Mouse (Mus musculus) intestine, embryonic 16.5 days (tissue): ENCODE data around the gene Map4k1. TPM values are rescaled to one million over a fixed set of nuclear protein-coding genes. Genes with fewer than 3 reads are reported as not detected.

Experiments used
- ATAC-seq: fragments of 200-750 bp; cut with Nextera tagmentation; 2 replicates; pipeline ENCODE4 v1.8.0; 2017; ENCODE audit warnings: moderate TSS enrichment, moderate library complexity
- H3K27ac ChIP-seq: fragments of 300-500 bp; sonication (generic); 2 replicates; pipeline ENCODE4 v1.5.1; 2014; ENCODE audit warnings: mild to moderate bottlenecking, low read length
- H3K27me3 ChIP-seq: fragments of 300-500 bp; sonication (generic); replicated peaks from 2 replicates; pipeline ENCODE4 v1.6.1; 2014; ENCODE audit warnings: low read length, control low read depth, mixed read lengths; ENCODE audit not compliant: control insufficient read depth, insufficient read depth
- H3K36me3 ChIP-seq: fragments of 300-500 bp; sonication (generic); 2 replicates; pipeline ENCODE4 v1.6.1; 2014; ENCODE audit warnings: low read length, control low read depth; ENCODE audit not compliant: control insufficient read depth, insufficient read depth
- H3K4me1 ChIP-seq: fragments of 300-500 bp; sonication (generic); 2 replicates; pipeline ENCODE4 v1.6.1; 2014; ENCODE audit warnings: low read length, control low read depth, mixed read lengths; ENCODE audit not compliant: control insufficient read depth, insufficient read depth
- H3K4me2 ChIP-seq: fragments of 300-500 bp; sonication (generic); 2 replicates; pipeline ENCODE4 v1.6.1; 2014; ENCODE audit warnings: low read depth, low read length, control low read depth
- H3K4me3 ChIP-seq: fragments of 300-500 bp; sonication (generic); 2 replicates; pipeline ENCODE4 v1.5.1; 2014; ENCODE audit warnings: mild to moderate bottlenecking, low read length
- H3K9ac ChIP-seq: fragments of 300-500 bp; sonication (generic); 2 replicates; pipeline ENCODE4 v1.6.1; 2014; ENCODE audit warnings: low read depth, low read length
- H3K9me3 ChIP-seq: fragments of 300-500 bp; sonication (generic); 2 replicates; pipeline ENCODE4 v1.6.1; 2016; ENCODE audit warnings: low read length, control low read depth; ENCODE audit not compliant: control insufficient read depth
- WGBS: fragments of 180-500 bp; shearing (Covaris S2); extraction: QIAGEN DNeasy Blood & Tissue Kit; methylation state at CpG from one replicate; pipeline ENCODE4 v1.1.7; 2014; 5-methylcytosine and 5-hydroxymethylcytosine counted together
- polyA plus RNA-seq: library from polyadenylated mRNA; unstranded; fragments of >200 nt; fragmentation: Nextera tagmentation; extraction: Ambion mirVana; gene quantifications from 2 replicates; pipeline ENCODE4 v1.2.1, GENCODE M21; 2015

The Map4k1 gene
- polyA plus RNA-seq, 1 experiment from 2014 or later, result 7.3 TPM

- H3K27ac ChIP-seq, result peak overlapping the region; percentile 81
- H3K4me1 ChIP-seq, result peaks cover 84% of the 10 kb centered on the region
- H3K36me3 ChIP-seq, result peaks cover 3% of the 10 kb centered on the region; the same call in 1 of the 2 replicates
- H3K4me3 ChIP-seq, result no peak overlapping the region
- 14% methylated on average over 3 of the region's 3 CpGs for WGBS
- no peaks in the 10 kb centered on the region for H3K9me3 ChIP-seq
- H3K4me2 ChIP-seq, result no peak overlapping the region
- no peaks in the 10 kb centered on the region for H3K27me3 ChIP-seq
- no peak for ATAC-seq
- H3K9ac ChIP-seq, result no peak overlapping the region
These were observed 29.1 kb upstream of the Map4k1 start for GRCm38 (mm10) chr7:28952786-28953185.

- Histone ChIP-seq H3K27me3 (no peaks in the 10 kb centered on the region), H3K27ac (peak overlapping the region; percentile 81), H3K36me3 (peaks cover 3% of the 10 kb centered on the region; the same call in 1 of the 2 replicates), H3K9ac (peak overlapping the region; percentile 57), H3K4me3 (no peak overlapping the region), H3K9me3 (no peaks in the 10 kb centered on the region), H3K4me1 (peaks cover 83% of the 10 kb centered on the region), H3K4me2 (no peak overlapping the region)
- ATAC-seq, result no peak
- WGBS, result 17% methylated on average over 2 of the region's 2 CpGs
These were observed 28.1 kb upstream of the Map4k1 start for GRCm38 (mm10) chr7:28953476-28954376.

- no peak for ATAC-seq
- Histone ChIP-seq H3K27me3 (no peaks in the 10 kb centered on the region), H3K36me3 (no peaks in the 10 kb centered on the region), H3K9me3 (no peaks in the 10 kb centered on the region), H3K4me2 (no peak overlapping the region), H3K9ac (no peak overlapping the region), H3K4me1 (peaks cover 79% of the 10 kb centered on the region), H3K27ac (no peak overlapping the region), H3K4me3 (no peak overlapping the region)
- WGBS, result 75% methylated on average over 4 of the region's 4 CpGs
These were observed 27.1 kb upstream of the Map4k1 start for GRCm38 (mm10) chr7:28954773-28955172.

DNA sequence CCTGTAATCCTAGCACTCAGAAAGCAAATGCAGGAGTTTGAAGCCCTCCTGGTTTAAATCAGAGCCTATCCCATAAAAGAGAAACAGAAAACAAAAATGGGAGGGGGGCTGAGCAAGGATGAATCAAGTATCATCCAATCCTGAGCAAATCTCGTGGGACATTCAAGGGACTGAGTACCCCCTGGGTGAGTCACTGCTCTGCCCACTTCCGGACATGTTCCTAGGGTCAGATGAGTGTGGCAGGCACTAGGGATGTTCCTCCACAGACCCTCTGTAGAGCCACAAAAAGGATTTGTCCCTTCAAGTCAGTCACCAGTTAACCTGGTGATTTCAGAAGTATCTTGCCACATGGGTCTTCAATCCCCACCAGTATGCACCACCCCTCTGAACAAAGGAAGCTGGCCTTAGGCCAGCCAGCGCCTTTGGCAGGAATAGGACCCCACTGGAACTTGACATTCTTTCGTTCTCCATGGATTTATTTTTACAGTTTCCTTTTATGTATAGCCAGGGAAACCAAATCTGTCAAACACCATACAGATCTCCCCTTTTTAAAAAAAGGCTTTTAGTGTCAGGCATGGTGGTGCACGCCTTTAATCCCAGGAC is 26.5 kb upstream of the Map4k1 start:
- H3K27me3 ChIP-seq, result no peaks in the 10 kb centered on the region
- no peak overlapping the region for H3K4me2 ChIP-seq
- no peaks in the 10 kb centered on the region for H3K36me3 ChIP-seq
- peaks cover 78% of the 10 kb centered on the region for H3K4me1 ChIP-seq
- WGBS, result 45% methylated on average over 5 of the region's 5 CpGs
- ATAC-seq, result no peak
- H3K4me3 ChIP-seq, result no peak overlapping the region
- H3K9me3 ChIP-seq, result no peaks in the 10 kb centered on the region
- H3K9ac ChIP-seq, result no peak overlapping the region; the same call in 1 of the 2 replicates
- H3K27ac ChIP-seq, result peak overlapping the region; percentile 43; the same call in 1 of the 2 replicates

DNA sequence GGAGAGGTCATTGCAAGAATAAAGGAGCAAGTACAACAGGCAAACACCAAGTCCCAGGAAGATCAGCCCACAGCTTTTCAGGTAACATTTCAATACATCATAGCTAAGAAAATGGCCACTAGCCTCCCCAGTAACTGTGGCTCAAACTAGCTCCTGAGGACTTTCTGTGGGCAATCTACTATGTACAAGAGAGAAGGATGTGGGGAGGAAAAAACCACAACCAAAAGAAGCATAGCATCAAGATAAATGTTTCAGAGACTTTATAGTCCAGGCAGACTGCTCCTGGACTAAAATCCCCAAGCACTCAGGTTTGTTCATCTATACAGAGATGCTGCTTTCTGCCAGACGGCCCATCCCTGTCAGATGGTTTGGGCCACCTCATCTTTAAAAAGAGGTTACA is 25.6 kb upstream of the Map4k1 start:
- no peaks in the 10 kb centered on the region for H3K27me3 ChIP-seq
- no peaks in the 10 kb centered on the region for H3K36me3 ChIP-seq
- H3K9me3 ChIP-seq, result no peaks in the 10 kb centered on the region
- H3K4me3 ChIP-seq, result no peak overlapping the region
- no peak overlapping the region for H3K9ac ChIP-seq
- no peak overlapping the region for H3K4me2 ChIP-seq
- ATAC-seq, result no peak
- no peak overlapping the region for H3K27ac ChIP-seq
- peaks cover 72% of the 10 kb centered on the region for H3K4me1 ChIP-seq
- 81% methylated on average over 1 of the region's 1 CpGs for WGBS

DNA sequence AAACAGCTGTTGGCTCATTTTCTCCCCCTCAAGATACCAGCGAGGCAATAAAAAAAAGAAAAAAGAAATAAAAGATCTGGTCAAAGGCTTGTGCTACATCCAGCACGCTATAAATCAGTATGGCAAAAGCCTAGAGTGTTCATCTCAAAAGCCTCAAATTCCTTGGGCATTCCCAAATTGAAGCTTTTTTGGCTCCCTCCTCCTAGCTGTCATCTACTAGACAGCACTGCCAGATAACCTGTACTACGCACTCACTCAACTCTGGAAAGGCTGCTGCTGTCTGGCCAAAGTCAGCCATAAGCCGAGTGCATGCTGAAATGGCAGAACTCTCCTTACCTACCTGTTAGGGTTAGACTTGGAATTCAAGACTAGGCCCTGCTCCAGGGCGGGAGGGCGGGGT is 24.6 kb upstream of the Map4k1 start:
- Histone ChIP-seq H3K4me3 (no peak overlapping the region), H3K9ac (no peak overlapping the region), H3K9me3 (no peaks in the 10 kb centered on the region), H3K27ac (0 out of 2 replicates have a peak overlapping the region, but pooled peaks have one; percentile 19), H3K4me1 (peaks cover 61% of the 10 kb centered on the region), H3K4me2 (0 out of 2 replicates have a peak overlapping the region, but pooled peaks have one; percentile 1), H3K36me3 (no peaks in the 10 kb centered on the region), H3K27me3 (no peaks in the 10 kb centered on the region)
- ATAC-seq, result no peak
- WGBS, result 57% methylated on average over 6 of the region's 6 CpGs

DNA sequence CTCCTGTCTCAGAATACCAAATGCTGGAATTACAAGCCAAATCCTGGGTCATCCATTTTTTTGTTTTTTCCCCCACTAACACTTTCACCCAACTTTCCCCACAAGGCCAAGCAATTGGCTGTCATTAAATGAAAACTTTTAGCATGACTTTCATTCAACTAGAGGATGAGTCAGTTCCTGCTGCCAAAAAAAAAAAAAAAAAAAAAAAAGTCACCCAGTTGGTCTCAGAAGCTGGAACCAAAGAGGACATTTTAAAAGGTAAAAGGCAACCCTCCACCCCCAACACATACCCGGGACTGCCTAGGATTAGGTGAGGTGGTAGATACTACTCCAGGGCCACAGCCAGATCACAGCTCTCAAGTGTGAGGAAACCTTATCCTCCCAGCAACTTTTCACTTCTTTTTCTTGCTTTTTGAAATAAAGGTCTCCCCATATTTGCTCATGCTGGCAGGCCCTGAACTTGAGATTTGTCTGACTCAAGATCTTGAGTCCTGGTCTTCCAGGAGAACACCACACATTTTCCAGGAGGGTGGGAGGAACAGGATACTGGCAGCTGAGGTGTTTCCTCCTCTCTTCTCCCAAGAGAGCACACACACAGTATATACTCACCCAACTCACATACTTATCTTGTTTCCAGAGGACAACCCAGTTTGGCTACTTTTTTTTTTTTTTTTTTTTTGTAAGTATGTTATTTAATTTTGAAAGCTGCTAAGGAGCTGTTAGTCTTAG is 23.7 kb upstream of the Map4k1 start:
- peak overlapping the region; percentile 74 for H3K4me2 ChIP-seq
- H3K27me3 ChIP-seq, result no peaks in the 10 kb centered on the region
- no peaks in the 10 kb centered on the region for H3K9me3 ChIP-seq
- no peak for ATAC-seq
- H3K27ac ChIP-seq, result peak overlapping the region; percentile 93
- peak overlapping the region; percentile 51; the same call in 1 of the 2 replicates for H3K9ac ChIP-seq
- H3K36me3 ChIP-seq, result no peaks in the 10 kb centered on the region
- H3K4me1 ChIP-seq, result peaks cover 53% of the 10 kb centered on the region
- WGBS, result 34% methylated on average over 1 of the region's 1 CpGs
- H3K4me3 ChIP-seq, result peak overlapping the region; percentile 99

DNA sequence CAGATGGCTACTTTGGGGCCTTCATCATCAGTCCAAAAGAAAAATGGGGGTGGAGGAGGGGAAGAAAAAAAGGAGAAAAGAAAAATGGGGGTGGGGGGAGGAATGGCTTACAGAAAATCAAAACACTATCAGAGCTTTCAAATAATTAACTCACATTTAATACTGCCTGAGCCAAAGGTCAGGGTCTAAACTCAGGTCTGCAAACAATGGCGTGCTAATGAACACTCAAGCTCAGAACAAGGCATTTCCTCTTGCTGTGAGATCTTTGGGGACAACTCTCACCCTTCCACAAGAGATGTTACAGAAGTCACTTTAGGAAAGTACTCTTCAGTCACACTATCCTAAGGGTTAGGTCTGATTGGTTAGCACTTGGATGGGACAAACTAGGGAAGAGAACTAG is 23.1 kb upstream of the Map4k1 start:
- no peaks in the 10 kb centered on the region for H3K27me3 ChIP-seq
- no peak for ATAC-seq
- peak overlapping the region; percentile 100 for H3K9ac ChIP-seq
- no peaks in the 10 kb centered on the region for H3K36me3 ChIP-seq
- H3K27ac ChIP-seq, result peak overlapping the region; percentile 93
- H3K4me3 ChIP-seq, result peak overlapping the region; percentile 99
- H3K9me3 ChIP-seq, result no peaks in the 10 kb centered on the region
- 26% methylated on average over 1 of the region's 1 CpGs for WGBS
- peaks cover 51% of the 10 kb centered on the region for H3K4me1 ChIP-seq
- H3K4me2 ChIP-seq, result peak overlapping the region; percentile 74

GRCm38 (mm10) chr7:28959505-28960045 is 22.3 kb upstream of the Map4k1 start:
- WGBS, result 7% methylated on average over 6 of the region's 6 CpGs
- Histone ChIP-seq H3K27me3 (no peaks in the 10 kb centered on the region), H3K36me3 (no peaks in the 10 kb centered on the region), H3K4me2 (peak overlapping the region; percentile 74), H3K27ac (peak overlapping the region; percentile 93), H3K4me1 (peaks cover 48% of the 10 kb centered on the region), H3K9ac (peak overlapping the region; percentile 100), H3K4me3 (peak overlapping the region; percentile 99), H3K9me3 (no peaks in the 10 kb centered on the region)
- no peak for ATAC-seq
